Mouse (Mus musculus) MEL (cell line): ENCODE results near the gene Ttc34.

Experiments used
- ELF1 ChIP-seq: IDR thresholded peaks from 2 replicates; pipeline ENCODE4 v1.6.1; 2014; ENCODE audit warnings: low read depth, mild to moderate bottlenecking, inconsistent platforms, low read length, improper control_type of control experiment, moderate library complexity
- HCFC1 ChIP-seq: IDR thresholded peaks from 2 replicates; pipeline ENCODE4 v1.6.1; 2012; ENCODE audit warnings: low read depth, mild to moderate bottlenecking, inconsistent platforms, low read length, improper control_type of control experiment, moderate library complexity
- RCOR1 ChIP-seq: IDR thresholded peaks from 2 replicates; pipeline ENCODE4 v1.6.1; 2012; ENCODE audit warnings: low read depth, mild to moderate bottlenecking, inconsistent platforms, low read length, improper control_type of control experiment
- SMC3 ChIP-seq: IDR thresholded peaks from 2 replicates; pipeline ENCODE4 v1.6.1; 2011; ENCODE audit warnings: low read depth, low read length, improper control_type of control experiment

- TF ChIP-seq RCOR1 = no peak
- no peak for TF ChIP-seq ELF1
- no peak for TF ChIP-seq SMC3
- no peak for TF ChIP-seq HCFC1
Observed at GRCm38 (mm10) chr4:154866391-154866790, 29.1 kb downstream of the Ttc34 start.
